Mouse (Mus musculus): ENCODE results near the gene Tmcc3.

The Tmcc3 gene

GRCm38 (mm10) chr10:94551511-94551910, 239.8 kb downstream of the Tmcc3 start:
- DNase-seq (ENCODE audit: low spot score), result no peak

GRCm38 (mm10) chr10:94551924-94552523, 240.3 kb downstream of the Tmcc3 start:
- no peak for DNase-seq (ENCODE audit: low spot score)

GRCm38 (mm10) chr10:94555394-94555793, 243.6 kb downstream of the Tmcc3 start:
- no peak for DNase-seq (ENCODE audit: low spot score)

- no peak for DNase-seq (ENCODE audit: low spot score)
Observed at GRCm38 (mm10) chr10:94557428-94558149, 245.8 kb downstream of the Tmcc3 start.

GRCm38 (mm10) chr10:94558826-94559225, 247.1 kb downstream of the Tmcc3 start:
- DNase-seq (ENCODE audit: low spot score), result no peak

GRCm38 (mm10) chr10:94561351-94561750, 249.6 kb downstream of the Tmcc3 start:
- DNase-seq (ENCODE audit: low spot score), result no peak

- no peak for DNase-seq (ENCODE audit: low spot score)
Observed at GRCm38 (mm10) chr10:94562188-94562587, 250.4 kb downstream of the Tmcc3 start.

- no peak for DNase-seq (ENCODE audit: low spot score)
Observed at GRCm38 (mm10) chr10:94562991-94563390, 251.2 kb downstream of the Tmcc3 start.

- no peak for DNase-seq (ENCODE audit: low spot score)
Observed at GRCm38 (mm10) chr10:94565410-94566221, 253.9 kb downstream of the Tmcc3 start.

GRCm38 (mm10) chr10:94566222-94566868, 254.6 kb downstream of the Tmcc3 start:
- no peak for DNase-seq (ENCODE audit: low spot score)

- no peak for DNase-seq (ENCODE audit: low spot score)
Observed at GRCm38 (mm10) chr10:94567251-94567650, 255.5 kb downstream of the Tmcc3 start.

- no peak for DNase-seq (ENCODE audit: low spot score)
Observed at GRCm38 (mm10) chr10:94567915-94568314, 256.2 kb downstream of the Tmcc3 start.

- DNase-seq (ENCODE audit: low spot score), result no peak
Observed at GRCm38 (mm10) chr10:94568867-94569266, 257.1 kb downstream of the Tmcc3 start.

GRCm38 (mm10) chr10:94569731-94570130, 258.0 kb downstream of the Tmcc3 start:
- no peak for DNase-seq (ENCODE audit: low spot score)

- no peak for DNase-seq (ENCODE audit: low spot score)
Observed at GRCm38 (mm10) chr10:94571927-94572620, 260.3 kb downstream of the Tmcc3 start.

- no peak for DNase-seq (ENCODE audit: low spot score)
Observed at GRCm38 (mm10) chr10:94572772-94573171, 261.0 kb downstream of the Tmcc3 start.

GRCm38 (mm10) chr10:94574451-94575333, 262.9 kb downstream of the Tmcc3 start:
- no peak for DNase-seq (ENCODE audit: low spot score)

GRCm38 (mm10) chr10:94575958-94576357, 264.2 kb downstream of the Tmcc3 start:
- DNase-seq (ENCODE audit: low spot score), result no peak

GRCm38 (mm10) chr10:94578870-94579269, 267.1 kb downstream of the Tmcc3 start:
- no peak for DNase-seq (ENCODE audit: low spot score)

- DNase-seq (ENCODE audit: low spot score), result no peak
Observed at GRCm38 (mm10) chr10:94581384-94581783, 269.6 kb downstream of the Tmcc3 start.

- DNase-seq (ENCODE audit: low spot score), result no peak
Observed at GRCm38 (mm10) chr10:94583714-94584113, 272.0 kb downstream of the Tmcc3 start.
